Mouse (Mus musculus): ENCODE measurements around the gene Acss2. TPM values are rescaled to one million over a fixed set of nuclear protein-coding genes. Genes with fewer than 3 reads are reported as not detected.
A peak's percentile ranks its signal among the peaks of the same experiment; 100 is the strongest.

Acss2 gene
- polyA plus RNA-seq, 1 experiment: 10.1 TPM

DNA sequence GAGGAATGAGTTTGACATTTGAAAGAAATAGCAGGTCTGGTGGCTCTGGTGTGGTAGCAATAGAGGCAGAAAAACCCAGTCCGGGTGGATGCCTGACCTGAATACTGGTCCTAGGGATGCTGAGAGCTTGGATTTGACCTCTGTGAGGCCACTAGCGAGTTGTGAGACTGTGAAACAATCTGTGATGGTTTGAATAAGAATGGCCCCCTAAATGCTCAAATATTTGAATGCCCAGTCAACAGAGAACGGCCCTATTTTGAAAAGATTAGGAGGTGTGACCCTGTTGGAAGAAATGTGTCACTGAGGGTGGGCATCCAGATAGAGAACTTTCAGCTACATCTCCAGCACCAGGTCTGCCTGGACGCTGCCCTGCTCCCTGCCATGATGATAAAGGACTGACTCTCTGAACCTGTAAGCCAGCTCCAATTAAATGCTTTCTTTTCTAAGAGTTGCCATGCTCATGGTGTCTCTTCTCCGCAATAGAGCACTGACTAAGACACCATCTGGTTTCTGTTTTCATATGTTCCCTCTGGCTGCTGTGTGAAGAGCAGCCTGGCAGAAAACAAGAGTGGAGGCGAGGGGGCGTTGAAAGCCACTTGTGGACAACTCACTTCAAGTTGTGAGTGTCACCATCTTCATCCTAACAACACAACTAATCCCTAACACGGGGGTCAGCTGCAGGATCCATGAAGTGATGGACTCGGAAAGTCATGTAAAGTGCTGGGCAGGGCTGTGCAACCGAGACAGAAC lies 9.9 kb upstream of the Acss2 start:
- no peak overlapping the region for H3K4me3 ChIP-seq (ENCODE audit: insufficient read depth, low read length)
- no peak overlapping the region for H3K27ac ChIP-seq (ENCODE audit: insufficient read depth, low read length)
- TF ChIP-seq CTCF (IDR thresholded peaks at IDR 0.05; ENCODE audit: borderline replicate concordance, insufficient read depth, low read length): no peak
- TF ChIP-seq POLR2A (IDR thresholded peaks at IDR 0.05; ENCODE audit: low read depth, low read length): no peak
- no peaks in the 10 kb centered on the region for H3K4me1 ChIP-seq (ENCODE audit: control insufficient read depth, insufficient read depth, low read length)

DNA sequence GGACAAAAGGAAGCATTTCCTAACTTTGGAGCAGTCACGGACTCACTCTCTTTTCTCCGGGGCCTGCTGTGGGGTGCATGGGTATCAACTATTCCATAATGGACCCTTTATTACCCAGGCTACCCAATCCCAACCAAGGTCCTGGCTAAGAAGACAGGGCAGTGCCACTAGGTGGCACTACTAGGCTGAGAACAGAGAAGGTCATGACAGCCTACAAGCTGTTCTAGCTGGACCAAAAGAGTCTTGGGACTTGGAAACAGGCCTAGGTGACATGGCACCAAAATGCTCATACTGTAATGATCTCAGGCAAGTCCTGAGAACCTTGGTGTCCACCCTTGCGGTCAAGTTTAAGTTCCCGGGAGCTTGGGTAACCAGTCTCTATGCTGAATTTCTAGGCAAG lies 5.3 kb upstream of the Acss2 start:
- no peaks in the 10 kb centered on the region for H3K4me1 ChIP-seq (ENCODE audit: control insufficient read depth, insufficient read depth, low read length)
- no peak overlapping the region for H3K27ac ChIP-seq (ENCODE audit: insufficient read depth, low read length)
- TF ChIP-seq POLR2A (IDR thresholded peaks at IDR 0.05; ENCODE audit: low read depth, low read length): no peak
- TF ChIP-seq CTCF (IDR thresholded peaks at IDR 0.05; ENCODE audit: borderline replicate concordance, insufficient read depth, low read length): peak; percentile 46; the same call in 1 of the 2 replicates
- no peak overlapping the region for H3K4me3 ChIP-seq (ENCODE audit: insufficient read depth, low read length)

DNA sequence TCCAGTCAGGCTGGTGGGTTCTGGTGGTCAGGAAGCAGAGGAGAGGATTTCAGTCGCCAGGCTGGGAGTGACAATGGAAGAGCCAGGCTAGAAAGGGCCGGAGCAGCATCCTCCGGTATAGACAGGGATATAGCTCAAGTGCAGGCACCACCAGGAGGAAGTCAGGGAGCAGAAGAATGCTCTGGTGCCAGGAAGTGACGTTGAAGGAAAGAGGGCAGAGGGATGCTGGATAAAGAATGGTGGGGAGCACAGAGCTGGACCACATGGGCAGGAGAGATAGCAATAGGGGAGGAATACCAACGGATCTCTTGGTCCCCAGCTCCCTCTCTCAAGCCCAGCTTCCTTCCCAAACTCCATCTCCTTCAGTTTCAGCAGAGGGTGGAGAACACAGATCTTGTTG lies 4.2 kb upstream of the Acss2 start:
- no peak for TF ChIP-seq POLR2A (IDR thresholded peaks at IDR 0.05; ENCODE audit: low read depth, low read length)
- TF ChIP-seq CTCF (IDR thresholded peaks at IDR 0.05; ENCODE audit: borderline replicate concordance, insufficient read depth, low read length): no peak
- H3K4me1 ChIP-seq (ENCODE audit: control insufficient read depth, insufficient read depth, low read length): no peaks in the 10 kb centered on the region
- no peak overlapping the region for H3K27ac ChIP-seq (ENCODE audit: insufficient read depth, low read length)
- H3K4me3 ChIP-seq (ENCODE audit: insufficient read depth, low read length): peak overlapping the region; percentile 43; the same call in 1 of the 2 replicates

DNA sequence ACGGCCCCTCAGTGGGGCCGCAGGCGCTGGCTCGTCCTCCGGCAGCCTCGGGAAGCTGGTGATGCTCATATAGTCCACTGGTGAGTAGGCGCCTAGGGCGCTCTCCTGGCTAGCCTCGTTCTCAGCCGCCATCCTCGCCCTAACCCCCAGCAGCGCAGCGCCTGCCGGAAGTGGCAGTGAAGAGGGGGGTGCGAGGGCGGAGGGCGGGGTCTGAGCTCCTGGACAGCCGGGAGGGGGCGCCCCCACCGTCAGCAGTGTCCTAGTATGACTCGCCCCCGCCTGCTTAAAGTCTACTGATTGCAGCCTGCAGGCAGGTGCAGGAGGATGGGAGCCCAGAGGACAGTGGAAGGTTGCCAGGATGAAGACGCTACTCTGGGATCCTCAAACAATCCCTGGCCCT lies 3.1 kb upstream of the Acss2 start:
- TF ChIP-seq POLR2A (IDR thresholded peaks at IDR 0.05; ENCODE audit: low read depth, low read length): peak; percentile 59
- TF ChIP-seq CTCF (IDR thresholded peaks at IDR 0.05; ENCODE audit: borderline replicate concordance, insufficient read depth, low read length): 0 out of 2 replicates have a peak, but pooled peaks have one; percentile 19
- Histone ChIP-seq H3K4me3 (ENCODE audit: insufficient read depth, low read length) (peak overlapping the region; percentile 43), H3K27ac (ENCODE audit: insufficient read depth, low read length) (no peak overlapping the region), H3K4me1 (ENCODE audit: control insufficient read depth, insufficient read depth, low read length) (no peaks in the 10 kb centered on the region)

DNA sequence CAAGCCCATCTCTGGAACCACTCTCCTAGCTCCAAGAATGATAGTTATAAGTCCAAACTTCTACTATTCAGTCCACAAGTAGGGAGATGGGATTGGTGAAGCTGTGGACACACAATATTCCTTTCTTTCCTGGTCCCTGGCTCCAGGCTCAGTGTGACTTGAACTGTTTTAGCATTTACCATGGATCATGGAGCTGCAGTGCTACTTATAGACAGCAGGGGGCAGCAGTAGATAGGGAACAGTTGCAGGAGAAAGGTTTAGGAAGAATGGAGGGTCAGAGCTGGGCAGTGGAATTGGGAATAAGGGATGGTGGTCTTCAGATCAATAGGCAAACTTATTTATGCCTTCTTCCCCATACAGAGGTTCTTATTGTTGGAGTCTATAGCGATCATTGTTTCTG lies 1.8 kb upstream of the Acss2 start:
- H3K4me1 ChIP-seq (ENCODE audit: control insufficient read depth, insufficient read depth, low read length): no peaks in the 10 kb centered on the region
- H3K4me3 ChIP-seq (ENCODE audit: insufficient read depth, low read length): no peak overlapping the region
- TF ChIP-seq CTCF (IDR thresholded peaks at IDR 0.05; ENCODE audit: borderline replicate concordance, insufficient read depth, low read length): peak; percentile 41; the same call in 1 of the 2 replicates
- no peak for TF ChIP-seq POLR2A (IDR thresholded peaks at IDR 0.05; ENCODE audit: low read depth, low read length)

DNA sequence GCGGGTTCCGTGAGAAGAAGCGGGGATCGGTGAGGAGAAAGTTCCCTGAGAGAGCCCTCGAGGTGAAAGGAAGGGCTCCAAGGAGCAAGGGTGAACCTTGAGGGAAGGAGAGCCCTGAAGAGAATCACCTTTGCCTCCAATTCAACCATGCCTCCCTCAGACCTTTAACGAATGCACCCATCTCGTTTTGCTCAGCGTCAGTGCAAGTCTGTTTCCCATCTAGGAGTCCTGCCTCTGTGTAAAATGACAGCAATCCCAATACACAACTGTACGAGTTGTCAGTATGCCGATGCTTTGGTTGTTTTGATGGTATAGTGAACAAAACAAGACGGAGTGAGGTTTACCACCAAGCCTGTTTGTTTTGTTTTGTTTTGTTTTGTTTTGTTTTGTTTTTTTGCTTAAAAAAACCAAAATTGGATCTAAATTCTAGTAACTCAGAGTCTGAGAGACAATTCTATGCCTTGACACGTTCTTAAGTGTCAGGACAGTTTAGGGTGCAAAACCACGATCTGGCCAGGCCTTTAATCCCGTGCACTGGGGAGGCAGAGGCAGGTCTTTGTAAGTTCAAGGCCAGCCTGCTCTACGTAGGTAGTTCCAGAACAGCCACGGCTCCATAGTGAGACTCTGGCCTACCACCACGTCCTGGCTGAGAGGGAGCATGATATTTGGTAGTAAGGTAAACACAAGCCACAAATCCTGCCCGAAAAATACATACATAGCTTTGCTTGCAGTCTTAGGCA lies 953 bp downstream of the Acss2 start:
- H3K4me3 ChIP-seq (ENCODE audit: insufficient read depth, low read length): peak overlapping the region; percentile 73
- TF ChIP-seq POLR2A (IDR thresholded peaks at IDR 0.05; ENCODE audit: low read depth, low read length) (no peak), CTCF (IDR thresholded peaks at IDR 0.05; ENCODE audit: borderline replicate concordance, insufficient read depth, low read length) (no peak)
- no peak overlapping the region for H3K27ac ChIP-seq (ENCODE audit: insufficient read depth, low read length)
- H3K4me1 ChIP-seq (ENCODE audit: control insufficient read depth, insufficient read depth, low read length): no peaks in the 10 kb centered on the region

More for the DNA sequence above, 1.8 kb upstream of the Acss2 start:
- no peak overlapping the region for H3K27ac ChIP-seq (ENCODE audit: insufficient read depth, low read length)

DNA sequence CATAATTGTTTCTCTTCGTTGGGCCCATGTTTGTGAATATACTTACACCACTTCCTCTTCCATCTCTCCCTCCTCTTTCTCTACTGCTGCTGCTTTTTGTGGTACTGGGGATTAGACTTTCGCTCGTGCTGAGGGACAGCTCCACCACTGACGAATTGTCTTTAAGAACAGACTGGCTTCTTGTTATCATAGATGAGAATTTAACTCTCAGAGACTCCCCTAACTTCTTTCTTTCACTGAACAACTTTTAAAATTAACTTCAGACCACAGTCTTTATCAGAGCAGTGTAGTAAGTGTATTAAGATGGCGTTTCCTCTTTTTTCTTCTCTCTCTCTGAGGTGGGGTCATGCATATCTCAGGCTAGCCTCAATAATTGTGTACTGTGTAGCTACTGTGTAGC lies 6.0 kb downstream of the Acss2 start:
- Histone ChIP-seq H3K27ac (ENCODE audit: insufficient read depth, low read length) (no peak overlapping the region), H3K4me3 (ENCODE audit: insufficient read depth, low read length) (no peak overlapping the region), H3K4me1 (ENCODE audit: control insufficient read depth, insufficient read depth, low read length) (no peaks in the 10 kb centered on the region)
- no peak for TF ChIP-seq POLR2A (IDR thresholded peaks at IDR 0.05; ENCODE audit: low read depth, low read length)

DNA sequence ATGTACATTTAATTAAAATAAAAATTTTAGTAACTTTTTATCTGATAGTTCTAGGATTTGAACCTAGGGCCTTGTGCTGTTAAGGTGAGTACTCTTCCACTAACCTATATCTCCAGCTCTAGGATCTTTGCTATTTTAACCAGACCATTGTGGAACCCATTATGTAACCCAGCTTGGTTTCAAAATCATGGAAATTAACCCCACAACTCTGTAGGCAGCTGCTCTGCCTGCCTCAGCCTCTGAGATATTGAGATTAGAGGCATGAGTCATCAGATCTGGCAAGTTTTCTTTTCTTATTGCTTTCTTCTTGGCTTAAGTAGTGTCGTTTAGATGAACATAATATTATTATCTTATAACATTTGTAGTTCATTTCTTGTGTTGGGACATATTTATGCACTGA lies 6.6 kb downstream of the Acss2 start:
- TF ChIP-seq POLR2A (IDR thresholded peaks at IDR 0.05; ENCODE audit: low read depth, low read length) (no peak), CTCF (IDR thresholded peaks at IDR 0.05; ENCODE audit: borderline replicate concordance, insufficient read depth, low read length) (no peak)
- no peak overlapping the region for H3K27ac ChIP-seq (ENCODE audit: insufficient read depth, low read length)
- H3K4me3 ChIP-seq (ENCODE audit: insufficient read depth, low read length): no peak overlapping the region
- H3K4me1 ChIP-seq (ENCODE audit: control insufficient read depth, insufficient read depth, low read length): no peaks in the 10 kb centered on the region

DNA sequence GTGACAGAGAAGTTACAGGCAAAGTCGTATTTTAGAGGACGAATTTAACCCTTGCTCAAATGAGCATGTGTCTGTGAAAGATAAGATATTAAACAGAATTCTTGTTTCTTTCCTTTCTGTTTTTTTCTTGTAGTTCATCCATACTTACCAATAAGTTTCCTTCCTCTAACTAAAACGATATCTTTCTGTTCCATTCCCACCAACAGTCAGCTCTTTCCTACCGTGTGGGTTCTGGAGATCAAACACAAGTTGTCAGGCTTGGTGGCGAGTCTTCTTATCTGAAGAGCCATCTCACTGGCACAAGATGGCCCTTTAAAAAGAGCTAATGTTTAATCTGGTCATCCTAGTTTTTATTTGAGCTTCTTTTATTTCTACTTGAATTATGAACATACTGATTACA lies 9.6 kb downstream of the Acss2 start:
- Histone ChIP-seq H3K4me1 (ENCODE audit: control insufficient read depth, insufficient read depth, low read length) (no peaks in the 10 kb centered on the region), H3K4me3 (ENCODE audit: insufficient read depth, low read length) (no peak overlapping the region), H3K27ac (ENCODE audit: insufficient read depth, low read length) (no peak overlapping the region)
- TF ChIP-seq CTCF (IDR thresholded peaks at IDR 0.05; ENCODE audit: borderline replicate concordance, insufficient read depth, low read length) (no peak), POLR2A (IDR thresholded peaks at IDR 0.05; ENCODE audit: low read depth, low read length) (no peak)

DNA sequence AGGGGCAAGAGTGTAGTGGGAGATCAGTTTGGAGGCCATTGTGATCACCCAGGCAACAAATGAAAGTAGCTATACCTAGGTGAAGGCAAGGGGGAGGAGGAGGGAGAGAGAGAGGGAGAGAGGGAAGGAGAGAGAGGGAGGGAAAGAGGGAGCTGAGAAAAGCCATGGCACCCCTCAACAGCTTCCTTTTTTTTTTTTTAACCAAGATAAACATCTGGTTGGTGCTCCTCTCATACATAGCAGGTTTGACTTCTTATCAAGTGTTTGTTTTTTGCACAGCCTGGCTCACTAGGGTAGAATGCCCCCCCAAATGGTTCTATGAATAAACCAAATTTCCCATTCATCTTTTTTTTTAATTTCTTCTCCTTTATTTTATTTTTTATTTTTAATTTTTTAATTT lies 18.5 kb downstream of the Acss2 start:
- TF ChIP-seq CTCF (IDR thresholded peaks at IDR 0.05; ENCODE audit: borderline replicate concordance, insufficient read depth, low read length) (no peak), POLR2A (IDR thresholded peaks at IDR 0.05; ENCODE audit: low read depth, low read length) (no peak)
- H3K27ac ChIP-seq (ENCODE audit: insufficient read depth, low read length): no peak overlapping the region
- H3K4me1 ChIP-seq (ENCODE audit: control insufficient read depth, insufficient read depth, low read length): no peaks in the 10 kb centered on the region
- no peak overlapping the region for H3K4me3 ChIP-seq (ENCODE audit: insufficient read depth, low read length)

Data from embryonic fibroblast, embryonic 13.5 days (primary cell).